Mouse (Mus musculus): ENCODE results near the gene Abl1. TPM values are rescaled to one million over a fixed set of nuclear protein-coding genes. Genes with fewer than 3 reads are reported as not detected.

The Abl1 gene
- total and polyA plus RNA-seq, 3 experiments = 9.8 to 22.4 (median 15.2) TPM

GRCm38 (mm10) chr2:31844729-31845136 lies 156.6 kb downstream of the Abl1 start:
- no peak for DNase-seq (ENCODE audit: extremely low read depth)
- H3K9ac ChIP-seq (ENCODE audit: insufficient read depth, low read depth) = no peak overlapping the region
- H3K9me3 ChIP-seq (replicated peaks; ENCODE audit: low read length) = no peaks in the 10 kb centered on the region
- TF ChIP-seq MXI1 (IDR thresholded peaks at IDR 0.05; ENCODE audit: low read depth, low read length) (no peak), KAT2A (IDR thresholded peaks at IDR 0.05; ENCODE audit: insufficient replicate concordance, low read length) (no peak), ZMIZ1 (IDR thresholded peaks at IDR 0.05; ENCODE audit: low read depth, low read length) (no peak), E2F4 (IDR thresholded peaks at IDR 0.05; ENCODE audit: insufficient replicate concordance, low read depth, low read length) (no peak), CTCF (conservative IDR thresholded peaks at IDR 0.05 in 1 of 2, IDR thresholded peaks at IDR 0.05 in 1 of 2; ENCODE audit: low read depth in 2 of 2, low read length in 2 of 2) (no peak)
- H3K27ac ChIP-seq (ENCODE audit: insufficient read depth, low read depth) = no peak overlapping the region
- H3K4me3 ChIP-seq (replicated peaks in 1 of 3; ENCODE audit: low read depth in 2 of 3, low read length in 2 of 3, poor library complexity in 1 of 3) = no peak overlapping the region
- dilution Hi-C loops (cut with MboI; ENCODE audit: extremely low pct_ligation_motif_present, extremely low pct_unique_long_range_greater_than_20kb, low sequenced_read_pairs) = no loop called here
- in situ Hi-C loops (cut with MboI; ENCODE audit: low pct_ligation_motif_present, low pct_unique_long_range_greater_than_20kb, low sequenced_read_pairs) = no loop called here
- no peaks in the 10 kb centered on the region for H3K79me2 ChIP-seq (replicated peaks; ENCODE audit: control insufficient read depth, extremely low read depth, insufficient read depth, poor library complexity, severe bottlenecking)
- peaks cover 70% of the 10 kb centered on the region for H3K27me3 ChIP-seq (replicated peaks)
- no peak overlapping the region for H3K4me2 ChIP-seq (ENCODE audit: insufficient read depth, low read depth, poor library complexity, severe bottlenecking)
- H3K36me3 ChIP-seq (replicated peaks in 1 of 2; ENCODE audit: control insufficient read depth in 1 of 2, insufficient read depth in 1 of 2, low read length in 1 of 2) = no peaks in the 10 kb centered on the region
- H3K4me1 ChIP-seq (ENCODE audit: control insufficient read depth in 1 of 2, insufficient read depth in 2 of 2) = no peaks in the 10 kb centered on the region

- H3K9ac ChIP-seq (ENCODE audit: insufficient read depth, low read depth) = no peak overlapping the region
- peaks cover 67% of the 10 kb centered on the region for H3K27me3 ChIP-seq (replicated peaks)
- no peak overlapping the region for H3K4me3 ChIP-seq (replicated peaks in 1 of 3; ENCODE audit: low read depth in 2 of 3, low read length in 2 of 3, poor library complexity in 1 of 3)
- no peaks in the 10 kb centered on the region for H3K4me1 ChIP-seq (ENCODE audit: control insufficient read depth in 1 of 2, insufficient read depth in 2 of 2)
- dilution Hi-C loops (cut with MboI; ENCODE audit: extremely low pct_ligation_motif_present, extremely low pct_unique_long_range_greater_than_20kb, low sequenced_read_pairs) = no loop called here
- H3K79me2 ChIP-seq (replicated peaks; ENCODE audit: control insufficient read depth, extremely low read depth, insufficient read depth, poor library complexity, severe bottlenecking) = no peaks in the 10 kb centered on the region
- H3K27ac ChIP-seq (ENCODE audit: insufficient read depth, low read depth) = no peak overlapping the region
- H3K9me3 ChIP-seq (replicated peaks; ENCODE audit: low read length) = no peaks in the 10 kb centered on the region
- TF ChIP-seq POLR2AphosphoS2 (IDR thresholded peaks at IDR 0.05; ENCODE audit: low read depth, low read length) (no peak), CHD2 (IDR thresholded peaks at IDR 0.05; ENCODE audit: low read length) (no peak), BHLHE40 (IDR thresholded peaks at IDR 0.05; ENCODE audit: low read depth, low read length) (no peak), GABPA (IDR thresholded peaks at IDR 0.05; ENCODE audit: insufficient replicate concordance, low read depth, low read length) (no peak), PAX5 (IDR thresholded peaks at IDR 0.05; ENCODE audit: low read length) (no peak), RAD21 (IDR thresholded peaks at IDR 0.05; ENCODE audit: low read depth, low read length) (no peak), USF2 (conservative IDR thresholded peaks at IDR 0.05; ENCODE audit: low read depth, low read length) (no peak), SMC3 (IDR thresholded peaks at IDR 0.05; ENCODE audit: low read depth, low read length) (no peak), ZC3H11A (IDR thresholded peaks at IDR 0.05; ENCODE audit: low read depth, low read length) (no peak), ZKSCAN1 (IDR thresholded peaks at IDR 0.05; ENCODE audit: borderline replicate concordance, low read depth, low read length) (no peak), EP300 (IDR thresholded peaks at IDR 0.05; ENCODE audit: low read length) (no peak), SIN3A (IDR thresholded peaks at IDR 0.05; ENCODE audit: low read length) (no peak), TBP (conservative IDR thresholded peaks at IDR 0.05; ENCODE audit: low read depth, low read length) (no peak), RCOR1 (conservative IDR thresholded peaks at IDR 0.05; ENCODE audit: low read depth, low read length) (no peak), ZMIZ1 (IDR thresholded peaks at IDR 0.05; ENCODE audit: low read depth, low read length) (no peak), HCFC1 (IDR thresholded peaks at IDR 0.05; ENCODE audit: low read depth, low read length) (no peak), USF1 (IDR thresholded peaks at IDR 0.05; ENCODE audit: low read depth, low read length) (no peak)
- no peaks in the 10 kb centered on the region for H3K36me3 ChIP-seq (replicated peaks in 1 of 2; ENCODE audit: control insufficient read depth in 1 of 2, insufficient read depth in 1 of 2, low read length in 1 of 2)
- DNase-seq (ENCODE audit: extremely low read depth) = no peak
- in situ Hi-C loops (cut with MboI; ENCODE audit: low pct_ligation_motif_present, low pct_unique_long_range_greater_than_20kb, low sequenced_read_pairs) = no loop called here
- H3K4me2 ChIP-seq (ENCODE audit: insufficient read depth, low read depth, poor library complexity, severe bottlenecking) = no peak overlapping the region
Observed at GRCm38 (mm10) chr2:31845512-31845895, 157.3 kb downstream of the Abl1 start.

All from CH12.LX (cell line).